Comparison of ENCODE assay signal across 8 mouse cellular contexts in genomic region chr13:35740301-35741039, GRCm38 (mm10).
DNase-seq lines count a peak whose midpoint lies in the region; ATAC-seq and TF ChIP-seq lines count a peak whose summit lies in the region.

No protein-coding gene starts in this region.

- TF ChIP-seq CTCF in MEL (IDR thresholded peaks at IDR 0.05 in 2 of 3, conservative IDR thresholded peaks at IDR 0.05 in 1 of 3; ENCODE audit: control insufficient read depth in 1 of 3, insufficient read depth in 1 of 3, low read depth in 2 of 3, low read length in 3 of 3, poor library complexity in 1 of 3, severe bottlenecking in 1 of 3) = no peak
- no peak for TF ChIP-seq CTCF in small intestine, adult 2 months (IDR thresholded peaks at IDR 0.05; ENCODE audit: extremely low read depth, insufficient read length, insufficient replicate concordance, low read depth, low read length)

- peak; percentile 71 for ATAC-seq in forebrain, embryonic 14.5 days
- ATAC-seq in megakaryocyte, adult 5-6 weeks (ENCODE audit: poor library complexity, severe bottlenecking) = peak; percentile 66

- H3K4me1 ChIP-seq in MEL (ENCODE audit: control insufficient read depth in 1 of 2, insufficient read depth in 2 of 2, low read length in 2 of 2) = peaks cover 3 to 14% of the 10 kb centered on the region in 2 experiments
- H3K4me1 ChIP-seq in forebrain, embryonic 14.5 days (ENCODE audit: control insufficient read depth, insufficient read depth, low read length) = peaks cover 10% of the 10 kb centered on the region
- no peaks in the 10 kb centered on the region for H3K4me1 ChIP-seq in small intestine, adult 2 months (ENCODE audit: control insufficient read depth, insufficient read depth, insufficient read length, low read length)

- TF ChIP-seq EP300 in MEL (IDR thresholded peaks at IDR 0.05; ENCODE audit: low read depth in 1 of 2, low read length in 2 of 2) = 0 out of 4 replicates have a peak, but pooled peaks of 1 of the 2 experiments have one; percentile 8

- peak; percentile 76 for DNase-seq in MEL (ENCODE audit: low read depth, low spot score)
- DNase-seq in adrenal gland, postnatal 4 days (ENCODE audit: low spot score in 2 of 2) = peak; percentile 64 to 71
- DNase-seq in forebrain, embryonic 14.5 days (ENCODE audit: low spot score) = peak; percentile 44
- peak; percentile 74 for DNase-seq in heart, postnatal 25 days (ENCODE audit: low spot score)
- peak; percentile 81 to 91 for DNase-seq in kidney, postnatal 4 days
- DNase-seq in yolk sac, embryonic 10.5 days (ENCODE audit: low spot score) = peak; percentile 81

- H3K9me3 ChIP-seq in MEL (replicated peaks; ENCODE audit: insufficient read depth, low read length) = no peaks in the 10 kb centered on the region
- no peaks in the 10 kb centered on the region for H3K9me3 ChIP-seq in forebrain, embryonic 14.5 days (replicated peaks; ENCODE audit: control insufficient read depth, low read length)

- H3K36me3 ChIP-seq in MEL (ENCODE audit: control insufficient read depth in 1 of 2, insufficient read depth in 2 of 2, low read length in 2 of 2) = peaks cover 0 to 15% of the 10 kb centered on the region in 2 experiments; a peak in 2 of 4 replicates
- H3K36me3 ChIP-seq in forebrain, embryonic 14.5 days (ENCODE audit: control insufficient read depth, insufficient read depth, low read length) = no peaks in the 10 kb centered on the region
- no peaks in the 10 kb centered on the region for H3K36me3 ChIP-seq in small intestine, adult 2 months (ENCODE audit: control insufficient read depth, insufficient read depth, low read length)

- 1% methylated on average over 61 of the region's 61 CpGs for WGBS in forebrain, embryonic 14.5 days
- WGBS in small intestine, adult 2 months = 3% methylated on average over 61 of the region's 61 CpGs

- peak overlapping the region; percentile 95 for H3K4me2 ChIP-seq in forebrain, embryonic 14.5 days (ENCODE audit: low read length)

- peak overlapping the region; percentile 67 for H3K27ac ChIP-seq in MEL (ENCODE audit: control insufficient read depth, low read depth, low read length)
- no peak overlapping the region for H3K27ac ChIP-seq in forebrain, embryonic 14.5 days (ENCODE audit: low read depth, low read length)
- peak overlapping the region; percentile 45 for H3K27ac ChIP-seq in small intestine, adult 2 months (ENCODE audit: insufficient read depth, low read depth, low read length)

- peak overlapping the region; percentile 83 for H3K9ac ChIP-seq in MEL (ENCODE audit: control insufficient read depth, low read depth, low read length, poor library complexity, severe bottlenecking)
- peak overlapping the region; percentile 29; the same call in 1 of the 2 replicates for H3K9ac ChIP-seq in forebrain, embryonic 14.5 days (ENCODE audit: low read length)

- TF ChIP-seq POLR2A in MEL (IDR thresholded peaks at IDR 0.05; ENCODE audit: control insufficient read depth in 1 of 2, insufficient read depth in 1 of 2, low read depth in 1 of 2, low read length in 2 of 2, poor library complexity in 1 of 2) = peak; percentile 16 to 57; a peak in 2 of 4 replicates
- no peak; the same call in 1 of the 2 replicates for TF ChIP-seq POLR2A in small intestine, adult 2 months (IDR thresholded peaks at IDR 0.05; ENCODE audit: low read depth, low read length)

- H3K79me2 ChIP-seq in MEL (ENCODE audit: control insufficient read depth, insufficient read depth, low read length, poor library complexity) = peaks cover 43% of the 10 kb centered on the region

- TF ChIP-seq RAD21 in MEL (IDR thresholded peaks at IDR 0.05; ENCODE audit: low read depth, low read length) = no peak; the same call in 1 of the 2 replicates

- H3K27me3 ChIP-seq in MEL (ENCODE audit: control insufficient read depth in 1 of 2, insufficient read depth in 2 of 2, low read length in 2 of 2) = no peaks in the 10 kb centered on the region
- peaks cover 24% of the 10 kb centered on the region for H3K27me3 ChIP-seq in forebrain, embryonic 14.5 days (replicated peaks; ENCODE audit: control insufficient read depth, insufficient read depth, low read length)
- no peaks in the 10 kb centered on the region for H3K27me3 ChIP-seq in small intestine, adult 2 months (ENCODE audit: control insufficient read depth, insufficient read depth, low read length)

- intact Hi-C loops in heart, postnatal 25 days (cut with DNase I) = loop anchor here (5.0 to 10.0 kb wide), 2 partner anchors 167 to 866 kb away; partner anchors contain the start of genes Prpf4b and Rpp40

- peak overlapping the region; percentile 69 to 86 for H3K4me3 ChIP-seq in MEL (ENCODE audit: control insufficient read depth in 1 of 2, insufficient read depth in 1 of 2, low read depth in 2 of 2, low read length in 2 of 2)
- H3K4me3 ChIP-seq in forebrain, embryonic 14.5 days (ENCODE audit: low read depth, low read length) = peak overlapping the region; percentile 89
- H3K4me3 ChIP-seq in small intestine, adult 2 months (ENCODE audit: low read depth, low read length) = peak overlapping the region; percentile 73

TF ChIP-seq in MEL, 35 proteins besides CTCF, POLR2A, EP300 and RAD21:
- TF ChIP-seq POLR2AphosphoS5 (IDR thresholded peaks at IDR 0.05; ENCODE audit: borderline replicate concordance, low read depth, low read length) (no peak), SIN3A (IDR thresholded peaks at IDR 0.05; ENCODE audit: low read length) (peak; percentile 43; the same call in 1 of the 2 replicates), MAZ (IDR thresholded peaks at IDR 0.05; ENCODE audit: low read depth, low read length) (peak; percentile 31; the same call in 1 of the 2 replicates), USF2 (IDR thresholded peaks at IDR 0.05; ENCODE audit: borderline replicate concordance in 1 of 2, insufficient read depth in 1 of 2, low read depth in 1 of 2, low read length in 2 of 2) (0 out of 4 replicates have a peak, but pooled peaks of 1 of the 2 experiments have one; percentile 27), NRF1 (IDR thresholded peaks at IDR 0.05; ENCODE audit: insufficient read depth, low read depth, low read length, poor library complexity, severe bottlenecking) (peak; percentile 32; the same call in 1 of the 2 replicates), MAX (IDR thresholded peaks at IDR 0.05; ENCODE audit: low read length) (peak; percentile 92), MAFK (IDR thresholded peaks at IDR 0.05; ENCODE audit: borderline replicate concordance, low read depth, low read length) (no peak), MXI1 (IDR thresholded peaks at IDR 0.05; ENCODE audit: low read depth, low read length) (peak; percentile 89), GABPA (IDR thresholded peaks at IDR 0.05; ENCODE audit: low read depth, low read length) (no peak), MYC (IDR thresholded peaks at IDR 0.05; ENCODE audit: low read depth, low read length) (0 out of 2 replicates have a peak, but pooled peaks have one; percentile 70), SMC3 (IDR thresholded peaks at IDR 0.05; ENCODE audit: low read depth, low read length) (peak; percentile 22; the same call in 1 of the 2 replicates), TAL1 (IDR thresholded peaks at IDR 0.05; ENCODE audit: low read length) (no peak), TBP (IDR thresholded peaks at IDR 0.05; ENCODE audit: low read depth, low read length) (peak; percentile 10; the same call in 1 of the 2 replicates), ETS1 (IDR thresholded peaks at IDR 0.05; ENCODE audit: low read depth, low read length) (0 out of 2 replicates have a peak, but pooled peaks have one; percentile 13), CHD1 (IDR thresholded peaks at IDR 0.05; ENCODE audit: low read depth, low read length) (no peak), BHLHE40 (IDR thresholded peaks at IDR 0.05; ENCODE audit: borderline replicate concordance, low read depth, low read length) (peak; percentile 79; the same call in 1 of the 2 replicates), RCOR1 (IDR thresholded peaks at IDR 0.05; ENCODE audit: low read depth, low read length) (no peak), POLR2AphosphoS2 (IDR thresholded peaks at IDR 0.05; ENCODE audit: low read length) (no peak), GATA1 (IDR thresholded peaks at IDR 0.05; ENCODE audit: low read depth, low read length) (no peak), USF1 (IDR thresholded peaks at IDR 0.05; ENCODE audit: low read depth, low read length) (peak; percentile 79; the same call in 1 of the 2 replicates), MYB (IDR thresholded peaks at IDR 0.05; ENCODE audit: low read depth, low read length) (no peak), TCF12 (IDR thresholded peaks at IDR 0.05; ENCODE audit: low read depth, low read length) (0 out of 2 replicates have a peak, but pooled peaks have one; percentile 12)
